Mouse (Mus musculus): ENCODE results near the gene 4931428L18Rik. TPM values are rescaled to one million over a fixed set of nuclear protein-coding genes. Genes with fewer than 3 reads are reported as not detected.

4931428L18Rik gene
- polyA plus RNA-seq (2014; fragmentation: Nextera tagmentation; extraction: Ambion mirVana) = not detected in 2 replicates

GRCm38 (mm10) chr1:31222564-31222963 is at the start of gene 4931428L18Rik, which contains the start of gene Pih1d3:
Gene 4931428L18Rik, minus strand, starts transcription at chr1:31222684.
Gene Pih1d3, plus strand, starts transcription at chr1:31222838.
- Histone ChIP-seq H3K4me2 (ENCODE audit: low read length) (no peak within 1 kb of the TSS), H3K27ac (replicated peaks in 1 of 2; ENCODE audit: control insufficient read depth in 1 of 2, insufficient read depth in 1 of 2, low read depth in 2 of 2, low read length in 2 of 2) (no peak within 1 kb of the TSS), H3K9me3 (ENCODE audit: control insufficient read depth, low read length) (no peaks in the 10 kb centered on the region), H3K36me3 (ENCODE audit: control insufficient read depth, insufficient read depth, low read length) (no peaks in the 10 kb centered on the region), H3K27me3 (ENCODE audit: control insufficient read depth, insufficient read depth, low read length) (no peaks in the 10 kb centered on the region), H3K4me3 (ENCODE audit: control insufficient read depth in 1 of 2, insufficient read depth in 1 of 2, low read depth in 1 of 2, low read length in 2 of 2) (no peak within 1 kb of the TSS), H3K9ac (ENCODE audit: low read length) (no peak within 1 kb of the TSS), H3K4me1 (ENCODE audit: control insufficient read depth in 2 of 2, insufficient read depth in 2 of 2, low read length in 2 of 2) (no peaks in the 10 kb centered on the region)
- ATAC-seq (ENCODE audit: insufficient number of reproducible peaks, insufficient read depth, low FRiP score, low read depth) = no peak
- 73% methylated on average over 7 of the region's 7 CpGs for WGBS

GRCm38 (mm10) chr1:31260218-31260923 is 37.9 kb upstream of the 4931428L18Rik start:
- Histone ChIP-seq H3K27ac (replicated peaks in 1 of 2; ENCODE audit: control insufficient read depth in 1 of 2, insufficient read depth in 1 of 2, low read depth in 2 of 2, low read length in 2 of 2) (no peak overlapping the region), H3K27me3 (ENCODE audit: control insufficient read depth, insufficient read depth, low read length) (no peaks in the 10 kb centered on the region), H3K4me3 (ENCODE audit: control insufficient read depth in 1 of 2, insufficient read depth in 1 of 2, low read depth in 1 of 2, low read length in 2 of 2) (no peak overlapping the region), H3K9me3 (ENCODE audit: control insufficient read depth, low read length) (peaks cover 3% of the 10 kb centered on the region; the same call in 1 of the 2 replicates), H3K36me3 (ENCODE audit: control insufficient read depth, insufficient read depth, low read length) (no peaks in the 10 kb centered on the region), H3K4me1 (ENCODE audit: control insufficient read depth in 2 of 2, insufficient read depth in 2 of 2, low read length in 2 of 2) (no peaks in the 10 kb centered on the region; a peak in 1 of 4 replicates), H3K4me2 (ENCODE audit: low read length) (no peak overlapping the region), H3K9ac (ENCODE audit: low read length) (no peak overlapping the region)
- 53% methylated on average over 10 of the region's 10 CpGs for whole genome bisulfite sequencing
- ATAC-seq (ENCODE audit: insufficient number of reproducible peaks, insufficient read depth, low FRiP score, low read depth) = no peak

GRCm38 (mm10) chr1:31233319-31234036 is 11.0 kb upstream of the 4931428L18Rik start:
- H3K4me1 ChIP-seq (ENCODE audit: control insufficient read depth in 2 of 2, insufficient read depth in 2 of 2, low read length in 2 of 2) = no peaks in the 10 kb centered on the region
- H3K27ac ChIP-seq (replicated peaks in 1 of 2; ENCODE audit: control insufficient read depth in 1 of 2, insufficient read depth in 1 of 2, low read depth in 2 of 2, low read length in 2 of 2) = no peak overlapping the region
- H3K27me3 ChIP-seq (ENCODE audit: control insufficient read depth, insufficient read depth, low read length) = no peaks in the 10 kb centered on the region
- no peaks in the 10 kb centered on the region for H3K36me3 ChIP-seq (ENCODE audit: control insufficient read depth, insufficient read depth, low read length)
- no peak overlapping the region for H3K4me3 ChIP-seq (ENCODE audit: control insufficient read depth in 1 of 2, insufficient read depth in 1 of 2, low read depth in 1 of 2, low read length in 2 of 2)
- H3K4me2 ChIP-seq (ENCODE audit: low read length) = no peak overlapping the region
- no peaks in the 10 kb centered on the region for H3K9me3 ChIP-seq (ENCODE audit: control insufficient read depth, low read length)
- H3K9ac ChIP-seq (ENCODE audit: low read length) = no peak overlapping the region
- no peak for ATAC-seq (ENCODE audit: insufficient number of reproducible peaks, insufficient read depth, low FRiP score, low read depth)

GRCm38 (mm10) chr1:31220599-31221250 is 1.8 kb downstream of the 4931428L18Rik start:
- H3K36me3 ChIP-seq (ENCODE audit: control insufficient read depth, insufficient read depth, low read length) = no peaks in the 10 kb centered on the region
- no peak overlapping the region for H3K27ac ChIP-seq (replicated peaks in 1 of 2; ENCODE audit: control insufficient read depth in 1 of 2, insufficient read depth in 1 of 2, low read depth in 2 of 2, low read length in 2 of 2)
- no peak for ATAC-seq (ENCODE audit: insufficient number of reproducible peaks, insufficient read depth, low FRiP score, low read depth)
- H3K4me2 ChIP-seq (ENCODE audit: low read length) = no peak overlapping the region
- H3K4me1 ChIP-seq (ENCODE audit: control insufficient read depth in 2 of 2, insufficient read depth in 2 of 2, low read length in 2 of 2) = no peaks in the 10 kb centered on the region
- no peaks in the 10 kb centered on the region for H3K9me3 ChIP-seq (ENCODE audit: control insufficient read depth, low read length)
- WGBS = 87% methylated on average over 4 of the region's 4 CpGs
- no peak overlapping the region for H3K9ac ChIP-seq (ENCODE audit: low read length)
- H3K4me3 ChIP-seq (ENCODE audit: control insufficient read depth in 1 of 2, insufficient read depth in 1 of 2, low read depth in 1 of 2, low read length in 2 of 2) = no peak overlapping the region
- no peaks in the 10 kb centered on the region for H3K27me3 ChIP-seq (ENCODE audit: control insufficient read depth, insufficient read depth, low read length)

GRCm38 (mm10) chr1:31214831-31215230 is 7.7 kb downstream of the 4931428L18Rik start:
- no peaks in the 10 kb centered on the region for H3K36me3 ChIP-seq (ENCODE audit: control insufficient read depth, insufficient read depth, low read length)
- H3K4me1 ChIP-seq (ENCODE audit: control insufficient read depth in 2 of 2, insufficient read depth in 2 of 2, low read length in 2 of 2) = no peaks in the 10 kb centered on the region
- H3K27ac ChIP-seq (replicated peaks in 1 of 2; ENCODE audit: control insufficient read depth in 1 of 2, insufficient read depth in 1 of 2, low read depth in 2 of 2, low read length in 2 of 2) = no peak overlapping the region
- no peak overlapping the region for H3K4me3 ChIP-seq (ENCODE audit: control insufficient read depth in 1 of 2, insufficient read depth in 1 of 2, low read depth in 1 of 2, low read length in 2 of 2)
- no peak overlapping the region for H3K4me2 ChIP-seq (ENCODE audit: low read length)
- 60% methylated on average over 1 of the region's 1 CpGs for WGBS
- no peaks in the 10 kb centered on the region for H3K27me3 ChIP-seq (ENCODE audit: control insufficient read depth, insufficient read depth, low read length)
- ATAC-seq (ENCODE audit: insufficient number of reproducible peaks, insufficient read depth, low FRiP score, low read depth) = no peak
- H3K9me3 ChIP-seq (ENCODE audit: control insufficient read depth, low read length) = no peaks in the 10 kb centered on the region
- no peak overlapping the region for H3K9ac ChIP-seq (ENCODE audit: low read length)

GRCm38 (mm10) chr1:31210144-31210543 is 12.3 kb downstream of the 4931428L18Rik start:
- no peaks in the 10 kb centered on the region for H3K9me3 ChIP-seq (ENCODE audit: control insufficient read depth, low read length)
- no peaks in the 10 kb centered on the region for H3K27me3 ChIP-seq (ENCODE audit: control insufficient read depth, insufficient read depth, low read length)
- no peaks in the 10 kb centered on the region for H3K4me1 ChIP-seq (ENCODE audit: control insufficient read depth in 2 of 2, insufficient read depth in 2 of 2, low read length in 2 of 2)
- H3K36me3 ChIP-seq (ENCODE audit: control insufficient read depth, insufficient read depth, low read length) = no peaks in the 10 kb centered on the region
- no peak for ATAC-seq (ENCODE audit: insufficient number of reproducible peaks, insufficient read depth, low FRiP score, low read depth)
- no peak overlapping the region for H3K27ac ChIP-seq (replicated peaks in 1 of 2; ENCODE audit: control insufficient read depth in 1 of 2, insufficient read depth in 1 of 2, low read depth in 2 of 2, low read length in 2 of 2)
- no peak overlapping the region for H3K4me2 ChIP-seq (ENCODE audit: low read length)
- no peak overlapping the region for H3K9ac ChIP-seq (ENCODE audit: low read length)
- WGBS = 3% methylated on average over 5 of the region's 5 CpGs
- H3K4me3 ChIP-seq (ENCODE audit: control insufficient read depth in 1 of 2, insufficient read depth in 1 of 2, low read depth in 1 of 2, low read length in 2 of 2) = no peak overlapping the region

- no peak overlapping the region for H3K4me3 ChIP-seq (ENCODE audit: control insufficient read depth in 1 of 2, insufficient read depth in 1 of 2, low read depth in 1 of 2, low read length in 2 of 2)
- no peaks in the 10 kb centered on the region for H3K27me3 ChIP-seq (ENCODE audit: control insufficient read depth, insufficient read depth, low read length)
- H3K4me1 ChIP-seq (ENCODE audit: control insufficient read depth in 2 of 2, insufficient read depth in 2 of 2, low read length in 2 of 2) = no peaks in the 10 kb centered on the region
- no peak overlapping the region for H3K27ac ChIP-seq (replicated peaks in 1 of 2; ENCODE audit: control insufficient read depth in 1 of 2, insufficient read depth in 1 of 2, low read depth in 2 of 2, low read length in 2 of 2)
- H3K4me2 ChIP-seq (ENCODE audit: low read length) = no peak overlapping the region
- no peak overlapping the region for H3K9ac ChIP-seq (ENCODE audit: low read length)
- ATAC-seq (ENCODE audit: insufficient number of reproducible peaks, insufficient read depth, low FRiP score, low read depth) = no peak
- WGBS = 71% methylated on average over 3 of the region's 3 CpGs
- no peaks in the 10 kb centered on the region for H3K9me3 ChIP-seq (ENCODE audit: control insufficient read depth, low read length)
- H3K36me3 ChIP-seq (ENCODE audit: control insufficient read depth, insufficient read depth, low read length) = no peaks in the 10 kb centered on the region
These were observed 16.7 kb downstream of the 4931428L18Rik start for GRCm38 (mm10) chr1:31205770-31206169.
